Mouse (Mus musculus) kidney, postnatal 25 days (tissue): ENCODE results near the gene Clk1.
"Not testable (repeated sequence)": the region's sequence is repeated elsewhere in the genome, so short reads cannot be mapped to it uniquely, and the experiment has no call there.

Experiments used
- DNase-seq, 2 experiments: peaks; one replicate each; pipeline ENCODE4 v3.0.0; 2021; ENCODE audit warnings: mixed read lengths in 2 of 2

Clk1 gene

DNA sequence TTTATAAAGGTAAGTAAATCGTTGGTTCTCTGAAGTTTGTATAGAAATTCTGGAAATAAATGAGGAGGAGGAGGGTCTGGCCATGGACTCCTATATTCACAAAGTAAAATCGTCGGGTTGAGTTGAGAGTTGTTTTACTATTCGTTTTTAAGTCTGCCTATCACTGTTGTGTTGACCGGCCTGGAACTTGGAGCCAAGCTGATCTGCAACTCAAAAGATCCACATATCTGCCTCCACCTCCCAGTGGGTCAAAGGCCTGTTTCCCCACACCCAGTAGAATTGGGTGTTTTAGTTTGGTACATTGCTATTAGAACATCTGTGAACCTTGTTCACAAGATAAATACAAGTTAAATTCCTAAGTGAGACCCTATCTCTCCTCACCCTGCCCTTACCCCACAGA lies 20.1 kb downstream of the Clk1 start:
- no peak for DNase-seq

GRCm38 (mm10) chr1:58401396-58401795 lies 22.5 kb downstream of the Clk1 start:
- DNase-seq, result no peak

GRCm38 (mm10) chr1:58397731-58398130 lies 26.1 kb downstream of the Clk1 start:
- DNase-seq, result no peak

- DNase-seq, result no peak
Observed at GRCm38 (mm10) chr1:58396179-58396578, 27.7 kb downstream of the Clk1 start.

DNA sequence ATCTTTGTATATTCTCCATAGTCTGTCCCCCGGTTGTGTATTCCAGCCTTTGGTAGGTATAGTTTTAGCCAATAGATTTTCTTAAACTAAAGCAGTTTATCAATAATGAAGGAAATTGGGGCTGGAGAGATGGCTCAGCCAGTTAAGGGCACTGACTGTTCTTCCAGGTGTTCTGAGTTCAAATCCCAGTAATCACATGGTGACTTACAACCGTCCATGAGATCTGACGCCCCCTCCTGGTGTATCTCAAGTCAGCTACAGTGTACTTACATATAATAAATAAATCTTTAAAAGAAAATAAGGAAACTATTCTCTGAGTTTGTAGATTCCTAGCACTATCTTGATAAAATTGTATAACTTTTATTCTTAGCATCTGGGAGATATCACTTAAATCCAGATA lies 28.5 kb downstream of the Clk1 start:
- DNase-seq, result no peak

GRCm38 (mm10) chr1:58393284-58394195 lies 30.3 kb downstream of the Clk1 start:
- peak; percentile 51 to 85 for DNase-seq

- peak; percentile 94 to 96 for DNase-seq
Observed at GRCm38 (mm10) chr1:58392652-58393283, 31.1 kb downstream of the Clk1 start, which contains the start of gene Bzw1. Gene Bzw1 (plus strand): TSS chr1:58392898.

DNA sequence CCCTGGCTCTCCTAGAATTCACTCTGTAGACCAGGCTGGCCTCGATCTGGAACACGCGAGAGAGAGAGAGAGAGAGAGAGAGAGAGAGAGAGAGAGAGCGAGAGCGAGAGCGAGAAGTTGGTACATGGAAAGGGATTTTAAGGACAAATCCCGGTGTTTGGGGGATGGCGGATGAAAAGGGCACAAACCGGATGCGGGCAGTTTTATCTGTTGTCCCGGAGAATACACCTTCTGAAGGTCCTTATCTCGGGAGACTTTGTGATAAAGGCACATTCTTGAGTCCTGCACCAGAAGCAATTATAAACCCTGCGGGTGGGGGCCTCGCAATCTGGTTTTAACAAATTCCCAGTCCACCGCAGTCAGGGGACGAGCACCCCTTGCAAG lies 31.6 kb downstream of the Clk1 start:
- no peak for DNase-seq

DNA sequence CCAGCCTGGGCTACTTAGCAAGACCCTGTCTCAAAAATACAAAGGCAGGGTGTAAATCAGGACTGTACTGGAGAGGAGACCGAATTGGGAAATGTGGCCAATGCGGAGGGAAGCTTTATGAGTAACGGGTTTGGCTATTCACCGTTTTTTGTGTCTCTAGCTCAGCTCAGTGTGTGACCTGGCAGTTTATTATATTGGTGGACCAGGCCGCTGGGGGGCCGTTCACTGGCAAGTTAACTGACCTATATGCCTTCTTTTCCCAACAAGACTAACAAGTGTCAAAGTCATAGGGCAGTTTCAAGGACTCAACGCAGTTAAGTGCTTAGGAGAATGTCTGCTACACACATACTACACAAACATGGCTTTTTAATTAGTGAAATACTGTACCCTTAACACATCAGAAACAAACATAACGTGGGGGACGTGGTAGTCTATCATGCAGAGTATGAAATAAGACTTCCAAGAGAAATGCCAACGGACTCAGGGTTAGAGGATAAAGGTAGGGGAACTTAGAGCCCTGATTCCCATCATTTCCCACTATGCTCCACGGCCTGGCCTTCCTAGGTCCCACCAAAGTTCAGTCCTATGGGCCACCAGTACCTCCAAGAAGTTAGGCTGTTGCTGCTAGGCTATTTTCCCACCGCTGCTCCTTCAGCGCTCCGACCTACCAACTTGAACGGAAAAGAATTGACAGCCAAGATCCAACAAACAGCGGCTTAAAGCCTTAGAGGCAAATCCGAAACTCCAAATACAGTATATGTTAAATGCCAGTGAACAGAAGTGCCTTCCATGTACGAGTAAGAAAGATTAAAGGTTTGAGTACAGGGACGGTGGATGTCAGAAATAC lies 32.2 kb downstream of the Clk1 start:
- no peak for DNase-seq

- peak; percentile 40 to 62 for DNase-seq
Observed at GRCm38 (mm10) chr1:58382586-58383281, 41.1 kb downstream of the Clk1 start.

DNA sequence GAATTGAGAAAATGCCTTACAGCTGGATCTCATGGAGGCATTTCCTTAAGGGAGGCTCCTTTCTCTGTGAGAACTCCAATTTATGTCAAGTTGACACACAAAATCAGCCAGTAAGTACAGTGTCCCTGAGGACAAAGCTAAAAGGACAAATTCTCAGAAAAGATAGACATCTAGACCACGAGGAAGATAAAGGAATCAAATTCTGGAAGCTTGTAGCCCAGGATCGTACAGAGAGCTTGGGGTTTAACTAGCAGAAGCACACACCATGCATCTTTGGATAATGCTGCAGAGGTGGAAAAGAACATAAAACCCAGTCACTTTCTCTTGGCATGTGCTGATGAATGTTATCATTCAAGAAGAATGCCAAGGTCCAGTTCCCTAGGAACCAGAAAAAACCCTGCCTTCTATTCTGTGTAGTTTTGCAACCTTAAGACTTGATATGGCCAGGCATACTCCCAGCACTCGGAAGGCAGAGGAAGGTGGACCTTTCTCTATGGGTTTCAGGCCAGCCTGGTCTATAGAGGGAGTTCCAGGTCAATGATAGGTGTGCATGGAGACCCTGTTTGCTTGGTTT lies 48.2 kb downstream of the Clk1 start:
- DNase-seq, result no peak

DNA sequence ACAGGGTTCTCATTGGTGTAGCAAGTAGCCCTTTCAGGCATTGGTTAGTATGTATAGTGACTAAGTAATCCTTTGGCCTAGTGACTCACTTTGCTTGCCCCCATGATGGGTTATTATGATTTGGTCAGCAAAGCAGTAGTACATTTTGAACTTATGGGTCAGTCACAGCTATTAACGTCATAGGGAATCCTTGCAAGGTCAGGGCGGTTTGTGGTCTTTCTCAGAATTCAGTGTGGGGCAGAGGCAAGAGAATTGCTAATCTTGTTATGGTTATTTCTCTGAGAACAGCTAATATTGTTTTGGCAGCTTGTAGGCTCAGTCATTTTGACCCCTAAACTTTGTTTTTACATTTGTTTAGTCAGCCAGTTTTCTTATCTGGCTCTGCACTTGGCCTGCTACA lies 49.6 kb downstream of the Clk1 start:
- not testable (repeated sequence) for DNase-seq

DNA sequence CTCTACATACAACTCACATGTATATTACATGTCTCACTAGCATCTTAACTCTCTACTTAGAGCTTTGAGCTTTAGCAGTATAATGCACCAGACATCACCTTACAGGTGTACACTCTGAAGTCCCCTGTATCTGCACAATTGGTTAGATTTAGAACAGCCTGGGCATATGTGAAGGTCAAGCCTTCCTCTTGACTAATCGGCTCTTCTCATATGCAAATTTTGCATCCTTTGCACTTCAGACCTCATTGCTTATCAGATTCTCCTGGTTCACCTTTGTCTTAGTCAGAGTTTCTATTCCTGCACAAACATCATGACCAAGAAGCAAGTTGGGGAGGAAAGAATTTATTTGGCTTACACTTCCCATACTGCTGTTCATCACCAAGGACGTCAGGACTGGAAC lies 54.1 kb downstream of the Clk1 start:
- DNase-seq, result no peak

- no peak for DNase-seq
Observed at GRCm38 (mm10) chr1:58366737-58367471, 57.0 kb downstream of the Clk1 start.

DNA sequence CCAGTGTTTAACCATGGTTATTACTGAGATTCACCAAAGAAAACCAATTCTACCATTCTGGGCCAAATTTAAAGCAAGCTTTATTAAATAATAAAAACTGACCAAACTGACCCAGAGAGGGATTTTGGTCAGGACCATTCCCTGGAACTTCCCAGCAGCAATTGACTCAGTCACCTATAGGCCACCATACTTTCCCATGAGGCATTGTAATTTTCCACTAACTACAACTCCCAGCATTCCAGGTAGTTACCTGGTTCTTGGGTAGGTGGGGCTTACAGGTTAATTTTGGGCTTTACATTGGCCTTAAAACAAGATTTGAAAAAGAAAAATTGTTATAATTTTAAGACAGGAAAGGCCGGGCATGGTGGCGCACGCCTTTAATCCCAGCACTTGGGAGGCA lies 58.0 kb downstream of the Clk1 start:
- no peak for DNase-seq

GRCm38 (mm10) chr1:58364551-58364950 lies 59.3 kb downstream of the Clk1 start:
- DNase-seq, result no peak

GRCm38 (mm10) chr1:58362296-58362695 lies 61.6 kb downstream of the Clk1 start:
- no peak for DNase-seq
